Mouse (Mus musculus) right cerebral cortex, postnatal 10 days (tissue): ENCODE results near the gene Sec31b.
A peak's percentile ranks its signal among the peaks of the same experiment; 100 is the strongest.

Source experiments
- DNase-seq, 2 experiments: peaks; one replicate each; pipeline ENCODE4 v3.0.0; 2021; ENCODE audit warnings: low spot score in 2 of 2

Sec31b gene

DNA sequence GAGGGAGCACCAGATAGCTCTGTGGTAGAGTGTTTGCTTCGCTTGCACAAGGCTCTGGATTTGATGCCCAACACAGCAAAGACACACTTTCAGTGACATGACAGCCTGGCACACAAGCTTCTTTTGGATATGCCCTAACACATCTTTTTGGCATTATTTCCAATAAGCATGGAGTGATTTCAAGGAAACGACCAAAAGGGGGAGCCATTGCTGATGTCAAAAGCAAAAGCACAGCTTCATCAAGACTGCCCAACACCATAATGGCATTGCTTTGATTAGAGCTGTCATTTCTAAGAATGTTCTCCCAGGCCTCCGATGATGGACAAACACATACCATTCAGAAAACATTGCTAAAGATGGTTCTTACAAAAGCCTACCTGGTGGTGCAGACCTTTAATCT lies 69.1 kb downstream of the Sec31b start:
- DNase-seq = no peak

DNA sequence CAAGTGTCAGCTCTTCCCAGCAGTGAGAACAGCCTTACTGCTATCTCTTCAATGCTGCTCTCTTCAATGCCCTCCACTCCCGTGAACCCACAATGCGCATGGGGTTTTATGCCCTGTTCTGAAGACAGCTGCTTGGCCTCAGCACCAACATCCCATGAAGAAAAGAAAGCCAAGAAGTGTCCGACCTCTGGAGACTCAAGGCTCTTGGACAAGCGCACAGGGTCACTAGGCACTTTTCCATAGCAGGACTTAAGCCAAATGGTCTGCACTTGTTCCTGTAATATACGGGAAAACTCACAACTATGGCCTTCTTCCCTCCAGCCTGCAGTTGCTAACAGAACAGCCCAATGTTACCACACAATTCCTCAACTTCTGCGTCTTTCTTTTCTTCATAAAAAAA lies 70.4 kb downstream of the Sec31b start:
- no peak for DNase-seq

DNA sequence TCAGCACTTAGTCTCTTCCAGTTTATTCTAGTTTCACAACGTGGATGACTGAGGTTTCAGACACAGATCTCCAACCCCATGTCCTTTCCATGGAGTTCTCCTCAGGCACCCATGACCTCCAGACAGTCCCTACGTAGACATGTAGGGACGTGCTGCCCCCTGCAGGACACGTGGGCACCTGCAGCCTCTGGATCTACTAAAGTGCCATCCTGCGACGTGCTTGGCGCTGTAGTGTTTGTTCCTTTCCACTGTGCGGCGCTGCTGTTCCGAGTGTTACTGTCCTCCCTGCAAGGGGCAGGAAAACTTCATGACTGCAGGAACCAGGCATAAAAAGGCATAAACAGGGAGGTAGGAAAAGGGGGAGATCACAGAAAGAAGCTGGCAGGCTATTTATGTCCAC lies 71.5 kb downstream of the Sec31b start:
- peak; percentile 53 to 78 for DNase-seq
